Comparison of ENCODE assay signal across 22 mouse cellular contexts in the genomic region with DNA sequence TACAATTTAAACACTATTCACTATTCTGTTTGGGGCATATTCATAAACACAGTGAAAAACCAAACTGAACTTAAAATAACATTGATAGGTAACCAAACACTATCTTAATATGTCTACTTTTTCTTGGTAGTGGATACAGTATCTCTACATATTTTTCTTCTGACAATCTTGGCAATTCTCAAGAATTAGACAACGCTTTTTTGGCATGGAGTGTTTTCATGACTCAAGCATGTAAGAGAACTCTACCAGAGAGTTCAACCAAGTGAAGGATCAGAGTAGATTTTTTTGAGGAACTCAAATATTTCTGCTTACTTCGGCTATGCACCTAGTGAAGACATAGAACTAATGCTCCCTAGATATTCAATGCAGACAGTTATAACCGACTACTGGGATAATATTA. TPM values are rescaled to one million over a fixed set of nuclear protein-coding genes. Genes with fewer than 3 reads are reported as not detected.
DNase-seq lines count a peak whose midpoint lies in the region; ATAC-seq and TF ChIP-seq lines count a peak whose summit lies in the region.
"Had no signal": no experiment of that assay in that cellular context is flagged by ENCODE, and none has a peak within 500 bp of the region (broad histone marks: within the 10 kb centered on the region; RNA-seq: fewer than 3 reads in every experiment).

No protein-coding gene starts in this region.

- no peak for TF ChIP-seq POLR2A in lung, adult 2 months (IDR thresholded peaks at IDR 0.05; ENCODE audit: borderline replicate concordance, extremely low read depth, low read depth, low read length)

- no peaks in the 10 kb centered on the region for H3K9me3 ChIP-seq in midbrain, embryonic 11.5 days (ENCODE audit: control insufficient read depth, low read length)
- H3K9me3 ChIP-seq in midbrain, embryonic 15.5 days: no peaks in the 10 kb centered on the region

- peaks cover 7% of the 10 kb centered on the region; the same call in 1 of the 2 replicates for H3K36me3 ChIP-seq in midbrain, embryonic 11.5 days (ENCODE audit: control insufficient read depth, insufficient read depth, low read length)
- no peaks in the 10 kb centered on the region; the same call in 1 of the 2 replicates for H3K36me3 ChIP-seq in midbrain, embryonic 15.5 days (replicated peaks)

- ATAC-seq in midbrain, embryonic 11.5 days (ENCODE audit: low FRiP score): no peak
- no peak for ATAC-seq in midbrain, embryonic 15.5 days (replicated peaks)
- ATAC-seq: activated CD4-positive, CD25-positive, alpha-beta regulatory T cell, adult 4 months; CD4-positive, CD25-positive, alpha-beta regulatory T cell, adult 4 months; Patski had no signal

- H3K4me3 ChIP-seq in midbrain, embryonic 11.5 days (ENCODE audit: low read depth, low read length): no peak overlapping the region
- no peak overlapping the region for H3K4me3 ChIP-seq in midbrain, embryonic 15.5 days
- no peak overlapping the region for H3K4me3 ChIP-seq in lung, adult 2 months (replicated peaks; ENCODE audit: extremely low read depth, low read depth, low read length)

- no peaks in the 10 kb centered on the region for H3K4me1 ChIP-seq in midbrain, embryonic 11.5 days (ENCODE audit: control insufficient read depth, insufficient read depth, low read length)
- no peaks in the 10 kb centered on the region for H3K4me1 ChIP-seq in midbrain, embryonic 15.5 days
- no peaks in the 10 kb centered on the region for H3K4me1 ChIP-seq in lung, adult 2 months (ENCODE audit: control insufficient read depth, insufficient read depth, low read length)

- 95% methylated on average over 3 of the region's 3 CpGs for WGBS in midbrain, embryonic 11.5 days
- 96% methylated on average over 3 of the region's 3 CpGs for WGBS in midbrain, embryonic 15.5 days
- WGBS in lung, adult 2 months: 86% methylated on average over 3 of the region's 3 CpGs

- DNase-seq in midbrain, embryonic 11.5 days (ENCODE audit: low spot score, missing footprints): peak; percentile 68
- peak; percentile 39 for DNase-seq in 3T3-L1 (ENCODE audit: low read depth, low spot score)
- DNase-seq in NIH3T3 (ENCODE audit: low read depth): peak; percentile 65
- DNase-seq in lung, adult 2 months: no peak
- no peak for DNase-seq in thymus, postnatal 14 days
- DNase-seq: adrenal gland, adult 2 months; adrenal gland, adult 8-10 months; adrenal gland, postnatal 10 days; adrenal gland, postnatal 14 days; adrenal gland, postnatal 25 days; adrenal gland, postnatal 36 days; B cell, adult 2 months; cerebellum, adult 11 months; cerebellum, adult 11-12 months; cerebellum, adult 18-20 months; cerebellum, adult 2 months; cerebellum, adult 8-10 months had no signal

- no peak overlapping the region for H3K27ac ChIP-seq in midbrain, embryonic 11.5 days (ENCODE audit: low read depth, low read length)
- H3K27ac ChIP-seq in midbrain, embryonic 15.5 days: no peak overlapping the region

- no peaks in the 10 kb centered on the region for H3K27me3 ChIP-seq in midbrain, embryonic 11.5 days (ENCODE audit: control insufficient read depth, insufficient read depth, low read length)
- H3K27me3 ChIP-seq in midbrain, embryonic 15.5 days (replicated peaks): no peaks in the 10 kb centered on the region
- H3K27me3 ChIP-seq: CH12.LX, Patski had no signal

- no peak overlapping the region for H3K4me2 ChIP-seq in midbrain, embryonic 11.5 days
- H3K4me2 ChIP-seq in midbrain, embryonic 15.5 days: no peak overlapping the region

- H3K9ac ChIP-seq in midbrain, embryonic 11.5 days (ENCODE audit: low read length): no peak overlapping the region
- H3K9ac ChIP-seq in midbrain, embryonic 15.5 days: no peak overlapping the region

- no peak for TF ChIP-seq CTCF in lung, adult 2 months (IDR thresholded peaks at IDR 0.05; ENCODE audit: insufficient read depth, low read length)

RNA-seq across cellular contexts. Expression of a gene that starts 14.4 kb away (rescaled TPM):
- polyA plus RNA-seq in midbrain, embryonic 11.5 days (2014; fragmentation: Nextera tagmentation; extraction: Ambion mirVana): 3.9 and 5.1 TPM in 2 replicates
- 9.2 and 10.2 TPM in 2 replicates for polyA plus RNA-seq in midbrain, embryonic 15.5 days (2015; fragmentation: Nextera tagmentation; extraction: Ambion mirVana)
- polyA plus RNA-seq in lung, adult 2 months (2012; rRNA removed): 46.4 and 51.1 TPM in 2 replicates

Comparison
In these comparisons a context has a peak if more than half of its experiments do, and no peak if none do; other contexts are left out.
1. DNase-seq: peak in midbrain, embryonic 11.5 days (single experiment), 3T3-L1 (single experiment) and NIH3T3 (single experiment); none in lung, adult 2 months (single experiment) and thymus, postnatal 14 days (single experiment).